In the genomic region with DNA sequence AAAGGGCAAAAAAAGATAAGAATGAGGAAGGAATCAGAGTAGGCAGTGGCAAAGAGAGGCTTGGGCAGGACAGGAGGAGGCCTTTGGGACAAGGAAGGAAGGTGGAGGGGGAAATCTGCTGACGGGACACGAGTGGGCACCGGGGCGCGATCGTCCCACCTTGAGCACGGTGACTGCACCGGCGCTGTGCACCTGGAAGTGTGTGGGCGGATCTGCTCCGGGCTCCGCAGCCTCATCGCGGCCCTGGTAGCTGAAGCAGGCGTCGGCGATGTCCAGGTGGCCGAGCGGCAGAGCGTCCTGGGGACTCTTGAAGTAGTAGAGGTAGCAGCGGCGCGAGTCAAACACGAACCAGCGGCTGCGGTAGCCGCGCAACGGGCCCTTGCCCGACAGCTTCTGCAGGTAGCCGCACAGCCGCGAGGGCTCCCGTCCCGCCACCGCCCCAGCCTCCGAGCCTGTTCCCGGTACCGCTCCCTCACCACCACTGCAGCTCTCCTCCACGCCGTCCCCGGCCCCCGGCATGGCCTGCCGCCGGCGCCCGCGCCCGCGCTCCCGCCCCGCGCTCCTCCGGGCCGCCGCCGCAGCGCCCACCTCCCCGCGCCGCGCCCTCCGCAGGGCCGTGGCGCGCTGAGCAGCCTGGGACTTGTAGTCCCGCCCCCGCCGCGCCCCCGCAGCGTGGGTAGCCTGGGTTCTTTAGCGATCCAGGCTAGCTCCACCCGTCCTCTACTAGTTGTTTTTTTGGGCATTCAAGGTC, we compare ENCODE assay signal across 8 mouse cellular contexts. TPM values are rescaled to one million over a fixed set of nuclear protein-coding genes. Genes with fewer than 3 reads are reported as not detected.
DNase-seq lines count a peak whose midpoint lies in the region; ATAC-seq lines count a peak whose summit lies in the region.

A gene (minus strand): TSS at position 612 of the 751 bp plus-strand sequence.

- DNase-seq in 3134 (ENCODE audit: extremely low read depth, insufficient read length, low spot score) = peak; percentile 78
- peak; percentile 73 for DNase-seq in adrenal gland, postnatal 25 days
- peak; percentile 83 for DNase-seq in embryonic facial prominence, embryonic 14.5 days (ENCODE audit: low spot score)
- DNase-seq in heart, adult 8-10 months (ENCODE audit: low spot score) = peak; percentile 54
- peak; percentile 36 to 56 for DNase-seq in kidney, adult 8-10 months
- DNase-seq in spleen, postnatal 14 days (ENCODE audit: low spot score in 2 of 2) = peak; percentile 24 to 44

- peak within 1 kb of the TSS; percentile 90 for H3K4me2 ChIP-seq in embryonic facial prominence, embryonic 14.5 days (ENCODE audit: low read depth, low read length)
- peak within 1 kb of the TSS; percentile 82 for H3K4me2 ChIP-seq in limb, embryonic 15.5 days
- H3K4me2 ChIP-seq in midbrain, embryonic 16.5 days (ENCODE audit: low read length) = peak within 1 kb of the TSS; percentile 82

- H3K27me3 ChIP-seq in embryonic facial prominence, embryonic 14.5 days (replicated peaks; ENCODE audit: control insufficient read depth, insufficient read depth, low read length) = no peaks in the 10 kb centered on the region
- H3K27me3 ChIP-seq in limb, embryonic 15.5 days = no peaks in the 10 kb centered on the region
- H3K27me3 ChIP-seq in midbrain, embryonic 16.5 days (ENCODE audit: control insufficient read depth, insufficient read depth, low read depth, low read length) = no peaks in the 10 kb centered on the region

- peak within 1 kb of the TSS; percentile 74 for H3K27ac ChIP-seq in embryonic facial prominence, embryonic 14.5 days (replicated peaks; ENCODE audit: low read depth, low read length)
- peak within 1 kb of the TSS; percentile 81 for H3K27ac ChIP-seq in limb, embryonic 15.5 days
- peak within 1 kb of the TSS; percentile 38; the same call in 1 of the 2 replicates for H3K27ac ChIP-seq in midbrain, embryonic 16.5 days (ENCODE audit: low read length)

- H3K4me3 ChIP-seq in embryonic facial prominence, embryonic 14.5 days (ENCODE audit: low read depth, low read length) = peak within 1 kb of the TSS; percentile 89
- H3K4me3 ChIP-seq in limb, embryonic 15.5 days = peak within 1 kb of the TSS; percentile 91
- peak within 1 kb of the TSS; percentile 84 for H3K4me3 ChIP-seq in midbrain, embryonic 16.5 days (ENCODE audit: low read depth, low read length)

- H3K4me1 ChIP-seq in embryonic facial prominence, embryonic 14.5 days (ENCODE audit: control insufficient read depth, insufficient read depth, low read length) = peaks cover 26% of the 10 kb centered on the region
- H3K4me1 ChIP-seq in limb, embryonic 15.5 days = peaks cover 28% of the 10 kb centered on the region
- peaks cover 17% of the 10 kb centered on the region for H3K4me1 ChIP-seq in midbrain, embryonic 16.5 days (ENCODE audit: control insufficient read depth, insufficient read depth, low read length)

- ATAC-seq in embryonic facial prominence, embryonic 14.5 days (ENCODE audit: low read depth) = peak; percentile 91
- peak; percentile 82 for ATAC-seq in limb, embryonic 15.5 days (ENCODE audit: insufficient number of reproducible peaks, low FRiP score, low TSS enrichment, low read depth)
- peak; percentile 95 for ATAC-seq in midbrain, embryonic 16.5 days

- peak within 1 kb of the TSS; percentile 88 for H3K9ac ChIP-seq in embryonic facial prominence, embryonic 14.5 days (ENCODE audit: low read depth, low read length)
- H3K9ac ChIP-seq in limb, embryonic 15.5 days = peak within 1 kb of the TSS; percentile 78
- H3K9ac ChIP-seq in midbrain, embryonic 16.5 days (ENCODE audit: low read depth, low read length) = peak within 1 kb of the TSS; percentile 79

- WGBS in embryonic facial prominence, embryonic 14.5 days = 2% methylated on average over 18 of the region's 74 CpGs
- WGBS in limb, embryonic 15.5 days = under 1% methylated on average over 61 of the region's 74 CpGs
- under 1% methylated on average over 69 of the region's 74 CpGs for WGBS in midbrain, embryonic 16.5 days

- H3K36me3 ChIP-seq in embryonic facial prominence, embryonic 14.5 days (ENCODE audit: control insufficient read depth, insufficient read depth, low read length) = no peaks in the 10 kb centered on the region
- H3K36me3 ChIP-seq in limb, embryonic 15.5 days = no peaks in the 10 kb centered on the region
- no peaks in the 10 kb centered on the region for H3K36me3 ChIP-seq in midbrain, embryonic 16.5 days (ENCODE audit: control insufficient read depth, insufficient read depth, low read length)

- H3K9me3 ChIP-seq in embryonic facial prominence, embryonic 14.5 days (ENCODE audit: control insufficient read depth, low read length) = no peaks in the 10 kb centered on the region
- H3K9me3 ChIP-seq in limb, embryonic 15.5 days = no peaks in the 10 kb centered on the region
- no peaks in the 10 kb centered on the region for H3K9me3 ChIP-seq in midbrain, embryonic 16.5 days (replicated peaks; ENCODE audit: control insufficient read depth, low read length, poor library complexity, severe bottlenecking)

RNA-seq across cellular contexts. Expression of the gene that starts here (rescaled TPM):
- total RNA-seq in adrenal gland, postnatal 25 days (2021) = 30.5 and 44.4 TPM in 2 replicates
- polyA plus RNA-seq in embryonic facial prominence, embryonic 14.5 days (2014; fragmentation: Nextera tagmentation; extraction: Ambion mirVana) = 23.4 and 27.2 TPM in 2 replicates
- total RNA-seq in heart, adult 8-10 months (2022) = 10 to 100 TPM in 1 of 4 experiments, 1 to 10 TPM in 3; 8.7 to 10.3 (median 9.4) TPM
- 14.6 and 16.3 TPM in 2 replicates for polyA plus RNA-seq in limb, embryonic 15.5 days (2015; fragmentation: Nextera tagmentation; extraction: Ambion mirVana)
- 6.3 and 7.3 TPM in 2 replicates for polyA plus RNA-seq in midbrain, embryonic 16.5 days (2015; fragmentation: Nextera tagmentation; extraction: Ambion mirVana)

Comparison
In these comparisons a context has a peak if more than half of its experiments do, and no peak if none do; other contexts are left out.
1. Peak in every context shown above with its lines: DNase-seq, ATAC-seq, H3K4me3 ChIP-seq and H3K27ac ChIP-seq.